Mouse (Mus musculus): ENCODE data around the gene Rbfox2.

- TF ChIP-seq CTCF (IDR thresholded peaks at IDR 0.05; ENCODE audit: low read depth) (no peak), EP300 (optimal IDR thresholded peaks at IDR 0.05) (no peak)
Measured at GRCm38 (mm10) chr15:77054611-77055175, 252.1 kb downstream of the Rbfox2 start.
